Mouse (Mus musculus) large intestine, adult 2 months (tissue): ENCODE data around the gene Ick. TPM values are rescaled to one million over a fixed set of nuclear protein-coding genes. Genes with fewer than 3 reads are reported as not detected.

Source experiments
- DNase-seq: peaks from one replicate; pipeline ENCODE4 v3.0.0-alpha.2; 2012; ENCODE audit warnings: low read depth, low spot score
- WGBS: fragments of 180-500 bp; shearing (Covaris S2); methylation state at CpG from one replicate; pipeline ENCODE4 v1.1.7; 2018; 5-methylcytosine and 5-hydroxymethylcytosine counted together
- polyA plus RNA-seq: library from polyadenylated mRNA; depleted of rRNA; stranded (reverse); fragments of >200 nt; gene quantifications from 2 replicates; pipeline ENCODE4 v1.2.3, GENCODE M21; 2012

Gene Ick
- polyA plus RNA-seq, 1 experiment = 18.0 TPM

DNA sequence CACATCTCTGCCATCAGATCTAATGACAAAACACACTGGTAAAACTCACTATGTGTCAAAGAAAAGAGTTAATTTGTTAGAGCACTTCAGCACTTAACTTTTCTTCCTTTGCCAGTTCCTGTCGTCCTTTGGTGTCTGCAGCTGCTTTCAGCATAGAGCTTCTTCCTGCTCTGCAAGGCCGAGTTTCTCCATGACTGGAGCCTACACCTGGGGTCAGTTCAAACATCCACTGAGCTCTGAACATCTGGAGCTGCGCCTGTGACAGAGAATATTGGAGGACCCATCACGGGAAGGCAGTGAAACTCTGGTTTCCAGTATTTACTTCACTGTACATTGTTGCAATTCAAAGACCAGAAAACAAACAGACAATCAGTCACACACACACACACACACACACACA lies 7.6 kb upstream of the Ick start:
- 39% methylated on average over 4 of the region's 4 CpGs for WGBS
- no peak for DNase-seq

DNA sequence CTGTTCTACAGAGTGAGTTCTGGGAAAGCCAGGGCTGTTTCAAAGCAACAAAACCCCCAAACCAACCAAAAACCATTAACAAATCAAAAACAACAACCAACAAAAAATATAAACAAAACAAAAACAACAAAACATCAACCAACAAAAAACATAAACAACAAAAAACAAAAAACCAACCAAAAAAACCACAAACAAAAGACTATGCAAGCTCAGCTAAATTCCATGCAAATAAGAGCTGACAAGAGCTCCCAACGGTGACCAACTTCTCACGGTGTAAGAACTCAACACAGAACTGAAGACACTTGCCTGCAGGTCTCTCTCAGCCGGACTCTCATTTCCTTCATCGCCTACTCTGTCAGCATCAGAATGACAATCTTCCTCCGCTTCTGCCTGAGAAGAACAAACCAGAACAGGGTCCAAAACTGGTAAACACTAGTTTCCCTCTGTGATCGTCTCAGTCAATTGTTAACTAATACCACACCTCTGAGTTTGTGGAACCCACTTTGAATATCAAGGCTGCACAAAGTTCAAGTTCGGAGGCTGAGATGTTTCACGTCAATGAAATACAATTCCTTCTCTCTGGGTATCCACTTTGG lies 4.9 kb upstream of the Ick start:
- 72% methylated on average over 8 of the region's 8 CpGs for WGBS
- DNase-seq = no peak

DNA sequence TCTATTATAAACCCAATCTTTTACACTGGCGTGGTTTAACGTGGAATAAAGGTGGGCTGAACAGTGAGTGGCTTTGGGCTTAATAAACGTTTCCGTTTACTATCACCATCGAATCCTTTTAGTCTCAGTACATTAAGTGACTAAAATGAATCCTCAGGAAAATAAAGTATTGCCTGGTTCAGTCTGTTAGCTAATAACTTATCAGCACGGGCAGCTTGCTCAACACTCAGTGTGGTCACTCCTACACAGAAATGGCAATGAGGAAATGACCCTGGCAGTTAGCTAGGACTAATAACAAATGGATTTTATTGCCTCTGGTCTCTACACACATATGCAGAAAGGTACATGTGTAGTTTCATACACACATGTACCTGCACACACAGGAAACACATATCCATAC lies 4.0 kb upstream of the Ick start:
- no peak for DNase-seq
- 73% methylated on average over 6 of the region's 6 CpGs for WGBS

DNA sequence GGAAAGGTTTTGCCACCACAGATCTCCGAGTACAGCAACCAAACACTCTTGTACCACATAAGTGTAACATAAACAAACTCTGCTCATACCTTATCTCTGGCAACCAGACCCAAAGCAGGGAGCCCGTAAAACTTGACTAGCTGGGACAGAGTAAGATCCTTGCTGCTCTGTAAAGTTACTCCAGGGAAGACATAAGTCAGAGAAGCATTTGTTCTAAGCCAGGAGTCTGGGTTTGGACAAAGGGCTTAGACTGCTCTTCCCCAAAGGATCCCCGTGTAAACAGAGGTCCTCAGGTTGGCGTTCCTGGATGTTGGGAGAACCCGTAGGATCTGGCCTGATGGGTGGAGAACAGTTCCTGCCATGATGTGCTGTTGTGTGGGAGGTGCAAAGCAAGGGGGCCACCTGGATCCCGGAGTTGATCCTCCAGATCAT lies 3.5 kb upstream of the Ick start:
- WGBS = 56% methylated on average over 6 of the region's 6 CpGs
- no peak for DNase-seq

DNA sequence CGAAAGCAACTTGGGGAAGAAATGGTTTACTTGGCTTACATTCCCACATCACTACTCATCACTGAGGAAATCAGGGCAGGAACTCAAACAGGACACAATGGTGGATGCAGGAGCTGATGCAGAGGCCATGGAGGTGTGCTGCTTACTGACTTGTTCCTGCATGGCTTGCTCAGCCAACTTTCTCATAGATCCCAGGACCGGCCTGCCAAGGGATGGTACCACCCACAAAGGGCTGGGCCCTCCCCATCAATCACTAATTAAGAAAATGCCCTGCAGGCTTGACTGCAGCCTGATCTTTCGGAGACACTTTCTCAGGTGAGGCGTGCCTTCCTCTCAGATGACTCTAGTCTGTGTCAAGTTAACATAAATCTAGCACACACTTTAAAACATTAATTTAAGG lies 2.2 kb upstream of the Ick start:
- WGBS = 73% methylated on average over 4 of the region's 4 CpGs
- no peak for DNase-seq

DNA sequence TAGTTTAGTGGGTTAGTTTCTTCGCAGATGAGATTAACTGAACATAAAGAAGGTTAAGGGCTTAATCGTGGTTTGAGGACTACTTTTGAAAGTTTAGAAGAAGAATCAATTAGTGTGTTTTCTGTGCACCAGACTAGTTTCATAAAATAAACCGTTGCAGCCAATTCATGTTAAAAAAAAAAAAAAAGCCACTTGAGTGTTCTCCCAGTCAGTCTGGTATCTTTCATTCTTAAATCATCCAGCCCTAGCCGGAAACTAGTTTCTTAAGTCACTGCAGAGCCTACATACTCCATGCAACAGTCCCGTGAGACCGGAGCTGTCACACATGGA lies 1.4 kb upstream of the Ick start:
- DNase-seq = no peak
- WGBS = 11% methylated on average over 6 of the region's 6 CpGs

DNA sequence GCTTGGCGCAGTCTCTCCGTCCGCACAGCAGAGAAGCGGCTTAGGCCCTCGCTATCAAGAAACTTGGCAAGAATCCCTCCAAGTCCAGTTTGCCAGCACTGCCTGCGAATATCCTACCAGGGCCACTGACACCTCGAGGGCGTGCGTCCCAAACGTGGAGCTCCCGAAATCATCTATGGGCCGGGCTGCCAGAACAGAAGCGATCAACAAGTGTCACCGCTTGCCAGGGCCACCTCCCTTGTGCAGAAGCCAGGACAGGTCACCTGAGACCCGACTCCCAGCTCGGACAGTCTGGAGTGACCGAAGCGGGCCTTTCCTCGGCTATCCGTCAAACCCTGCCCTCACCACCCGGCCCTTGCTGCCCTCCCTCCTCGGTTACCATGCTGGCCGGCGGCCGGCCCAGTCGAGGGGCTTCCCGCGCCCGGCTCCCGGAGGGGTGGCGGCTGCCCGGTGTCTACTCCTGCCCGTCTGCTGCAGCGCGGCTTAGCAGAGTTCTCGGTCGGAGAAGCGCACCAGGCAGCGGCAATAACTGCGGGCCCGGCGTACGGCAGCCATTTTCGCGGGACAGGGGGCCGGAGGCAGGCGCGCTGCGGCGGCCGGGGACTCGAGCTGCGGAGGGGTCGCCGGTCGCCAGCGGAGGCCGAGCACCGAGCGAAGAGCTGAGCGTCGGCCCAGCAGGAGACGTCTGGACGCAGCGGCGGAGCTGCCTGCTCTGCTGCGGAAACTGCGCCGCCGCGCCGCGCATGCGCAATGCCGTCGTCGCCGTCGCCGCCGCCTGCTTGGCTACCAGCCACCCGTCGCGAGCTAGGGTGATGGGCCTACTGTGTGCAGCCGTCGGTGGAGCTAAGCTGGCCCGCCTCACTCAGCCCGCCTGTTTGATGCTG lies 838 bp upstream of the Ick start:
- WGBS = under 1% methylated on average over 88 of the region's 88 CpGs
- no peak for DNase-seq

DNA sequence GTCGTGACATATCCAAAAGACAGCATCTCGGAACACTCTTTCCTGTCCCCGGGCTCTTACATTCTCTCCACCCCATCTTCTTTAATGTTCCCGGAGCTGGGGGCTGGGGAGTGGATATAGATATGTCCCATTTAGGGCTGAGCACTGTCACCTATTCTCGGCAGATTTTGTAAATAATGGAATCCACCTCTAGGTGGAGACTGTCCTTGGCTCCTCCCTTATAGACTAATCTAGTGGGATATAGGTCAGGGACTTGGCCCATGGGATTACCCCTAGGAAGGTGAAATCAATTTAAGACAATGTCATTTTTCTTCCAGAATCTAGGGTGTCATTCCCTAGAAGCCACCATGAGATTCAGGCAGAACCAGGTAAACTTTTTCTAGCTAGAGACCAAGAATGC lies 664 bp downstream of the Ick start:
- no peak for DNase-seq
- 31% methylated on average over 5 of the region's 5 CpGs for WGBS

DNA sequence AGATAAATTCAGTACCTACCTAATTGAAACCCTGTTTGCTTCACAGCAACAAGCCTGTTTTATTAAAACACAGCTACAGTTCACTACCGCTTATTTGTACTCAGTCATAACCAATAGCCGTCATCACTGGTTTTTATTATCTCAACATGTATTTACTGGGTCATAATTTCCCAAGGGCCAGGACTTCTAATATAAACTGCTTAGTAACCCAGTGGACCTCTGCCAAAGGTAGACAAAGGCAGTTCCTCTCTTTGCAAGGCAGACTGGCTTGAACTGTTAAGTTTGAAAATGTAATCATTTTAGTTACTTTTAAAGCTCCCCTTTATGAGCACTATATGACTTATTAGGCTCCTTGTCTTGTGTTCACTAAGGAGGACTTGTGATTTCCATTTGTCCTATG lies 2.5 kb downstream of the Ick start:
- DNase-seq = no peak
- 48% methylated on average over 2 of the region's 2 CpGs for WGBS

DNA sequence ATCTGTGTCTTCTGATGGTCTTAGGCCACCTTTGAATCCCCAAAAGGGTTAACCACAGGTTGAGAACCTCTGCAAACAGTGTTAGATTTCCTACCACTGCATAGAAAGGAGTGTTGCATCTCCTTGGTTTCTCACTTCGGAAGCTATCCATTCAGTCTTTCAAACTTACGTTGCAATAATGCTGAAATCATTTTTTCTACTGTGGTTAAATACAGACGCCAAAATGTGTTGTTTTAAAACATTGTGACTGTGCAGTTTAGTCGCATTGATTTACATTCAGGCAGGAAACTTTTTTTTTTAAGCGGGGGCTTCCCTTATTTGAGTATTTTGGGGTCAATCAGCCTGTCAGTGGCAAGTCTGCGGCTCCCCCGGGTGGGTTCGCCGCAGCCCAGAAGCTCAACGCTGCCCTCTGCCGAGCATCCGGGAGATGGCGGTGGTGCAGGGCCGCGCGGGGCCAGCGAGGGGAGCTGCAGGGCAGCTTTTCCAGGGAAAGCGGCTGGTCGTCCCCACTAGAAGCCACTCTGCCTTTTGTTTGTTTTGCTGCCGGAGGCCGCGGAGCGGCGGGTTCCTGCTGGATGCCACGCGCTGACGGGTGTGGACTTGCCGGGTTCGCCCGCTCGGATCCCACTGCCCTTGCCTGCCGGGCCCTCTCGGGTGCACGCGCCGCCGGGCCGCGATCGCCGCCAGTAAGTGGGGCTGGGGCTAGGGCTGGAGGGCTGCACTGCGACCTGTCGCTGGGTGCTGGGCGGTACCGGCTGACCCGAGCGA lies 4.0 kb downstream of the Ick start:
- 1% methylated on average over 47 of the region's 47 CpGs for WGBS
- no peak for DNase-seq

DNA sequence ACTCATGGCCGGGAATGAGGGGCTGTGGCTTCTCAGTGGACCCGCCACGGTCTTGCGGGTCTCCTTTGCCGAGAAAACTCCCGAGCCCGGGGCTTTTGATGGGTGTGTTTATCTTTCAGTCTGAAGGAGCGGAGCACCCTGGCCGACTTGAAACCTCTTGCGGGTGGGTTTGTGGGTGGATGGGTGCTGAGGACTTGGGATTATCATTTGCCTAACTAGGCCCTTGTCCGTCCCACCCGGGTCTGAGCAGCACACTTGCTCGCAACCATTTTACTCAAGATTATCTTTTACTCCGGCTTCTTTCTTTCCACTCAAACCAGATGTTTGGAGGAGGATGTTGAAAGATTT lies 4.5 kb downstream of the Ick start:
- WGBS = under 1% methylated on average over 14 of the region's 14 CpGs
- DNase-seq = no peak

DNA sequence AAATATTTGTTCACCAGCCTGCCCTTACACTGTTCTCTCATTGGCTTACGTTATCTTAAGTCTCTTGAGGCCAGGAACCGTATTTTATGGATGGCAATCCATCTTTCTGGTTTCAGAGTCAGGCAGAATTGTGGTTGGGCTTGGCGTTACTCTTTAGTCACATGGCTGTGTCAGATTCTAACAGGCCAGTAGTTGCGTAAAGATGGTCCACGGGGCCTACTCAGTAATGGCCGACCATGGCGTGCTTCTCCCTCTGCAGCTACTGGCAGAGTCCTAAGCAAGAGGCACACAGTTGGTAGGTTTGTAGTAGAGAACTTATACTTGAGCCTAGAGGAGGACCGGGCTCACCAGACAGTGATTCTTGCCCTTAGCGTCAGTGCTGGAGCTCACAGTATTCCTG lies 6.8 kb downstream of the Ick start:
- 63% methylated on average over 9 of the region's 9 CpGs for WGBS
- no peak for DNase-seq

DNA sequence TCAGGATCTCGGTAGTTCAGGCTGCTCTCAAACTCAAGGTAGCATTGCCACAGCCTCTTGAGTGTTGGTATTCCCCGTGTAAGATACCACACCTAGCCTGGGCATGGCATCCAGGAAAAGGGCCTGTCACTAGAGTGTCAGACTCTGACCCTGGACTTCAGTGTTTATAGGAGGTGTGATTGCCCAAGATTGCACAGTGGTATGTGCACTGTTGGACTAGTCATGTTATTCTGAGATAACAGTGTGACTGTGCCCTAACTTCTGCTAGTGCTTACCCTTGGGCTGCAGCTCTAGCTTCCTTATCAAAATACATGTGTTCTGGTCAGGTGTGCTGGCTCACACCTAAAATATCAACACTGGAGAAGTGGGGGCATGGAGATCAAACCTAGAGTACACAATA lies 8.7 kb downstream of the Ick start:
- DNase-seq = peak; percentile 97
- WGBS = 35% methylated on average over 2 of the region's 2 CpGs

DNA sequence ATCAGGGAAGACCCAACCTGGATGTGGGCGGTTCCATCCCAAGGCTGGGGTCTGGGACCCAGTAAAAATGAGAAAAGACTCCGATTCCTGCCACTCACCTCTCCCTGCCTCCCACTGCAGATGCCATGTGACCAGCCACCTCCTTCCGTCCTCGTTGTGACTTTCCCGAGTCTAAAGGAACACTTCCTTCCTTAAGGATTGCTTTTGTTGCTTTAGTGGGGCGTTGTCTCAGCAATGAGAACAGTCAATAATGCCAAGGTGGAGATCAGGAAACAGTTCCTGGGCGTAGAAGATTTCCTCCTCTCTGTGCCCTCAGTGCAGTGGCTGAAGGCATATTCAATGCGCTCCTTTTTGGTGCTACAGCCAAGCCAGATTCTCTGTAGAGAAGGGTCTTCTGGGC lies 12.4 kb downstream of the Ick start:
- DNase-seq = no peak
- 30% methylated on average over 8 of the region's 8 CpGs for WGBS

DNA sequence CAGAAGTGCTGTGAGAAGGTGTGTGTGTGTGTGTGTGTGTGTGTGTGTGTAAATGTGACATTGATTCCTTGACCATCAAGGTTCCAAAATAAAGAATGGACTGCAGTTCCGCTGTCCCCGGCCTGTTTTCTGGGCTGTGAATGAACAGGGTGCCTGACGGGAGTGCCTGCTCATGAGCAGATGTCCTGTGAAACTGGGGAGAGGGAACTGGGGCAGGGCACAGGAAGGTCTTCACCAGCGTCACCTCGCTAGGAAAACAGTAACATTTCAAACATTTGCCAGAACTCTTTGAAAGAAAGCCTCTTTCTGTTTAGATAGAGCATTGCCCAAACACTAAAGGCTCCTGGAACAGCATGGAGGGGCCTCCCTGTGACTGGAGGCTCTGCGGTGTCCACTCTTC lies 13.0 kb downstream of the Ick start:
- DNase-seq = no peak
- 42% methylated on average over 6 of the region's 6 CpGs for WGBS

DNA sequence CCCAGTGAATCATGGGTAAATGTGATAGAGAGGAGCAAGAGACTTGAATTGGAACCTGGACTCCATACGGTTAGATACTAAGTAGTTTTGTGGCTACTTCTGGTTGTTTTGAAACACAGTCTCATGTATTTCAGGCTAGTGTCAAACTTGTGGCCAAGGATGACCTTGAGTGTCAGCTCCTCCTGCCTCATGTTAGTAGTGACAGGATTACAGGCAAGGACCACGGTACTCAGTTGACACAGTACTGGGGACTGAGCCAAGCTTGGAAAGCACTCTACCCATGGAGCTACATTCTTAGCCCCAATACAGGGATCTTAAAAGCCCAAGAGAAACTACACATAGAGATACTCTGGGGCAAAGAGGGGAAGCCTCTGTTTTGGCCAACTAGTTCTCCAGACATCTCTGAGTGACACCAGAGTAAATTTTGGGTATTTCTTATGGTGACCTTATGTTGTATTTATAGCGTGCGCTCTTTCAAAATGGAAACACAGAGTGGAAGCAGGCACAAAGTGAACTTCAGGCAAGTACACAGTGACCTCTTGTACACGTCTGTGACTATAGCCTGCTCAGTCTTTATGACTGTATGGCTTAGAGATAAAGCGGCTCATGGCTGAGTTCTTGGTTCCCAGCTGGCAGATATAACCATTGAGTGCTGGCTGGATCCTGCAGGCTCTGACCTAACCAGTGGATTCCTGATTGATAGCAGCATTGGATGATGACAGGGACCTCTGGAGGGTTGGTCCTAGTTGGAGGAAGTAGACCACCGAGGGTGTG lies 14.1 kb downstream of the Ick start:
- no peak for DNase-seq
- WGBS = 62% methylated on average over 7 of the region's 7 CpGs

DNA sequence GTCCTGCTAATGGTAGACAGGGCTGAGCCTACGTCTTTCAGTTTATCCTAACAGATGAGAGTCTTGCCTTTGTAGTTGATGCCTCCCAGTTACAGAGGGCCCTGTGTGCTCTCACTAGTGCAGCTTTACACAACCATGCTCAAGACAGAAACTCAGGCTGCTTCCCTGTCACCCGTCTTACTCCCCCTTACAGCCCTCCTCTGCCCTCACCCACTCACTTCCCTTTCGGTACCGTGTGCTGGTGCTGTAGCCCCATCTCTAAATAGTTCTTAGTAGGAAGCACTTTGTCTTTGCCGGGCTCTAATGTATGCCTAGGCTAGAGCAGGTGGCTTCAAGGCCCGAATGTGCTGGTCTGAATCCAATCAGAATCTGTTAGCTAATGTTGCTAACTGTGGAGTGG lies 15.3 kb downstream of the Ick start:
- 86% methylated on average over 6 of the region's 6 CpGs for WGBS
- DNase-seq = no peak

DNA sequence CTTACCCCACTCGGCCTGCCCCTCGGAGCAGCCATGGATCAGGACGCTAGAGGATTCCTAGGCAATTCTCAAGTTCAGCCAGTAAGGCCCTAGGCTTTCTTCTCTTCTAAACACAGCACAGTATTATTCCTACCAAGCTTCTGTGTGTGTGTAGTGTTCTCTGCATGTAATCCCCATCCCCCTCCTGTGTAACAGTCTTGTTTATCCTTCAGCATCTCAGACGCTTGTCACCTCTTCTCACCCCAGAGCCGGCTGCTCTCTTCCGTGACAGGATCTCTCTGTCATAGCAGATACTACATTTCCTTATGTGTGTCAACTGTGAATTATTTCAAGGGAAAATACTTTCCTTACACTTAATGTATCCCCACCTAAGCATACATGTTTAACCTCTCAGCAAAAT lies 17.0 kb downstream of the Ick start:
- 80% methylated on average over 6 of the region's 6 CpGs for WGBS
- no peak for DNase-seq

DNA sequence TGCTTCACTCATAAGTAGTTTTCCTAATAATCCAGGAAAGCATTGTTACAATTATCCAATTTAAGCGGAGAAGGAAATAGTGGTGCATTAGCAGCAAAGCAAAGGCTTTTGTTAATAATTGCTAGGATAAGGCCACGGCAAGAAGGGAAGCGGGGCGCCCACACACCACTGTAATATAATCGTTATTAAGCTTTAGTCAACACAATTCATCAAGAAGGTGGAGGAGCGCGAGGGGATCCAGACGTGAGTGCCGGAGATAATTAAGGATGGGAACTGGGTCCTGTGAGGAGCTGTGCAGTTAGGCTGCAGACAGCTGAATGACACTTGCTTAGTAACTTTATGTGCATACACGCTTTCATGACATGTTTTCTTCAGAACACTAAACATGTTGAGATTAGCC lies 17.7 kb downstream of the Ick start:
- DNase-seq = no peak
- 53% methylated on average over 10 of the region's 10 CpGs for WGBS

DNA sequence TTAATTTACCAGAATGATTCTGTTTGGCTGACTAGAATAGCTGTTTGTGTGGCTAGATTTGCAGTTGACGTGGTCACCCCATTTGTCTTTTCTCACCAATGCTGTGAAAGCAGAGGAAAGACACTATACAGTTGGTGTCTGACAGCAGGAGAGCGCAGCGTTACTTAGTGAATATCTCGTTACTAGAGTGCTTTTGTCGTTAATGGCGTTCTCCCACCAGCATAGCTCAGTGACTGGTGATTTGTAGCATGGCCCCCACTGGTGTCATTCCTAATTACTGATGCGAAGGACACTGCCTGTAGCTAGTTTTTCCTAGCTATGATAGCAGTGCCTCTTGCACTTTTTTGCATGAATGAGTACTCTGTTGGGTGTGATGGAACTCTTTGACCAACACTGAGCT lies 26.7 kb downstream of the Ick start:
- DNase-seq = no peak
- WGBS = 92% methylated on average over 7 of the region's 7 CpGs
